Mouse (Mus musculus): Measurements from ENCODE around the gene Galns.

The Galns gene

GRCm38 (mm10) chr8:122531312-122531711 lies 80.0 kb downstream of the Galns start:
- DNase-seq: no peak

DNA sequence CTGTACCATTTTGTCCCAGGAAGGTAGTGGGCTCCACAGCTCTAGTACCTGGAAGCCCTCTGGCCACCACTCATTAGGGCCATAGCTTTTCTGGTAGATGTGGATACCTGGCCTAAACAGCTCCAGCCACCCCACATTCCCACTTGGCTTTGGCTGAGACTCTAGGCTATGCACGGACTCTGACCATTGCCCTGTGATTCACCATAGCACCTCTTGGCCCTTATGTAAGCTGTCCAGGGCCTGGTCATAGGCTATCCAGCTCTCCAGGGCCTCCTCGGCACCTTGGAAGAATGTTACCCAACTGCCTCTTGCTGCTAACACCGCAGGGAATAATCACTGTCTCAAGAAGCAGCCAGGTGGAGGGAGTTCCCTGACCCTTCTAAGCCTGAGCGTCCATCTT lies 82.1 kb downstream of the Galns start:
- DNase-seq: no peak
